Mouse (Mus musculus) liver, embryonic 15.5 days (tissue): ENCODE results near the gene Igsf9. TPM values are rescaled to one million over a fixed set of nuclear protein-coding genes. Genes with fewer than 3 reads are reported as not detected.

Source experiments
- ATAC-seq: fragments of 200-750 bp; cut with Nextera tagmentation; 2 replicates; pipeline ENCODE4 v1.8.0; 2017; ENCODE audit warnings: moderate number of reproducible peaks, mild to moderate bottlenecking, moderate library complexity; ENCODE audit not compliant: insufficient read depth
- H3K27ac ChIP-seq: fragments of 300-500 bp; sonication (generic); replicated peaks from 2 replicates; pipeline ENCODE4 v1.5.1; 2015; ENCODE audit warnings: mild to moderate bottlenecking, inconsistent platforms
- H3K27me3 ChIP-seq: fragments of 300-500 bp; sonication (generic); 2 replicates; pipeline ENCODE4 v1.6.1; 2015; ENCODE audit warnings: mild to moderate bottlenecking, inconsistent platforms
- H3K36me3 ChIP-seq: fragments of 300-500 bp; sonication (generic); replicated peaks from 2 replicates; pipeline ENCODE4 v1.6.1; 2015; ENCODE audit warnings: moderate library complexity, mild to moderate bottlenecking, inconsistent platforms
- H3K4me1 ChIP-seq: fragments of 300-500 bp; sonication (generic); replicated peaks from 2 replicates; pipeline ENCODE4 v1.6.1; 2015; ENCODE audit warnings: inconsistent platforms
- H3K4me2 ChIP-seq: fragments of 300-500 bp; sonication (generic); 2 replicates; pipeline ENCODE4 v1.6.1; 2015; ENCODE audit warnings: moderate library complexity, mild to moderate bottlenecking, inconsistent platforms
- H3K4me3 ChIP-seq: fragments of 300-500 bp; sonication (generic); replicated peaks from 2 replicates; pipeline ENCODE4 v1.5.1; 2015; ENCODE audit warnings: mild to moderate bottlenecking, inconsistent platforms
- H3K9ac ChIP-seq: fragments of 300-500 bp; sonication (generic); 2 replicates; pipeline ENCODE4 v1.6.1; 2015; ENCODE audit warnings: moderate library complexity, mild to moderate bottlenecking, inconsistent platforms
- H3K9me3 ChIP-seq: fragments of 300-500 bp; sonication (generic); replicated peaks from 2 replicates; pipeline ENCODE4 v1.6.1; 2016; ENCODE audit warnings: inconsistent platforms
- WGBS: fragments of 180-500 bp; shearing (Covaris S2); methylation state at CpG from one replicate; pipeline ENCODE4 v1.1.7; 2015; ENCODE audit warnings: mixed read lengths; ENCODE audit not compliant: insufficient replicate concordance; 5-methylcytosine and 5-hydroxymethylcytosine counted together
- polyA plus RNA-seq: library from polyadenylated mRNA; unstranded; fragments of >200 nt; fragmentation: Nextera tagmentation; extraction: Ambion mirVana; gene quantifications from 2 replicates; pipeline ENCODE4 v1.2.1, GENCODE M21; 2015

Igsf9 gene
- polyA plus RNA-seq, 1 experiment from 2014 or later: 1.2 TPM

GRCm38 (mm10) chr1:172520576-172521440 is 39.2 kb downstream of the Igsf9 start, which contains the start of gene Cfap45:
Cfap45 (plus strand) TSS chr1:172520801.
- Histone ChIP-seq H3K4me1 (peaks cover 16% of the 10 kb centered on the region; the same call in 1 of the 2 replicates), H3K27ac (no peak within 1 kb of the TSS), H3K4me3 (peak within 1 kb of the TSS; percentile 31), H3K4me2 (peak within 1 kb of the TSS; percentile 50), H3K36me3 (no peaks in the 10 kb centered on the region), H3K27me3 (peaks cover 24% of the 10 kb centered on the region), H3K9me3 (no peaks in the 10 kb centered on the region), H3K9ac (no peak within 1 kb of the TSS)
- WGBS: 3% methylated on average over 28 of the region's 28 CpGs
- ATAC-seq: peak; percentile 47; the same call in 1 of the 2 replicates

GRCm38 (mm10) chr1:172522524-172522923 is 40.9 kb downstream of the Igsf9 start:
- Histone ChIP-seq H3K9me3 (no peaks in the 10 kb centered on the region), H3K27me3 (peaks cover 41% of the 10 kb centered on the region), H3K4me3 (no peak overlapping the region), H3K36me3 (no peaks in the 10 kb centered on the region), H3K4me1 (peaks cover 19% of the 10 kb centered on the region; the same call in 1 of the 2 replicates), H3K9ac (no peak overlapping the region), H3K4me2 (no peak overlapping the region), H3K27ac (no peak overlapping the region)
- no peak for ATAC-seq
- WGBS: 34% methylated on average over 7 of the region's 7 CpGs

GRCm38 (mm10) chr1:172523699-172524101 is 42.1 kb downstream of the Igsf9 start:
- Histone ChIP-seq H3K9me3 (no peaks in the 10 kb centered on the region), H3K36me3 (no peaks in the 10 kb centered on the region), H3K9ac (no peak overlapping the region), H3K4me3 (no peak overlapping the region), H3K27ac (no peak overlapping the region), H3K27me3 (peaks cover 46% of the 10 kb centered on the region), H3K4me1 (peaks cover 19% of the 10 kb centered on the region; the same call in 1 of the 2 replicates), H3K4me2 (no peak overlapping the region)
- ATAC-seq: no peak
- 48% methylated on average over 12 of the region's 12 CpGs for WGBS

GRCm38 (mm10) chr1:172525027-172525764 is 43.6 kb downstream of the Igsf9 start:
- 14% methylated on average over 15 of the region's 15 CpGs for WGBS
- H3K9ac ChIP-seq: no peak overlapping the region
- no peak overlapping the region for H3K27ac ChIP-seq
- H3K36me3 ChIP-seq: no peaks in the 10 kb centered on the region
- no peak overlapping the region for H3K4me3 ChIP-seq
- no peak for ATAC-seq
- H3K9me3 ChIP-seq: no peaks in the 10 kb centered on the region
- H3K27me3 ChIP-seq: peaks cover 46% of the 10 kb centered on the region
- H3K4me1 ChIP-seq: peaks cover 19% of the 10 kb centered on the region; the same call in 1 of the 2 replicates
- no peak overlapping the region for H3K4me2 ChIP-seq

GRCm38 (mm10) chr1:172525971-172526370 is 44.4 kb downstream of the Igsf9 start:
- H3K4me1 ChIP-seq: peaks cover 14% of the 10 kb centered on the region; the same call in 1 of the 2 replicates
- H3K9me3 ChIP-seq: no peaks in the 10 kb centered on the region
- peaks cover 48% of the 10 kb centered on the region for H3K27me3 ChIP-seq
- H3K4me3 ChIP-seq: no peak overlapping the region
- no peak overlapping the region for H3K27ac ChIP-seq
- no peak overlapping the region for H3K9ac ChIP-seq
- H3K36me3 ChIP-seq: no peaks in the 10 kb centered on the region
- peak overlapping the region; percentile 35 for H3K4me2 ChIP-seq
- 17% methylated on average over 7 of the region's 7 CpGs for WGBS
- ATAC-seq: no peak

DNA sequence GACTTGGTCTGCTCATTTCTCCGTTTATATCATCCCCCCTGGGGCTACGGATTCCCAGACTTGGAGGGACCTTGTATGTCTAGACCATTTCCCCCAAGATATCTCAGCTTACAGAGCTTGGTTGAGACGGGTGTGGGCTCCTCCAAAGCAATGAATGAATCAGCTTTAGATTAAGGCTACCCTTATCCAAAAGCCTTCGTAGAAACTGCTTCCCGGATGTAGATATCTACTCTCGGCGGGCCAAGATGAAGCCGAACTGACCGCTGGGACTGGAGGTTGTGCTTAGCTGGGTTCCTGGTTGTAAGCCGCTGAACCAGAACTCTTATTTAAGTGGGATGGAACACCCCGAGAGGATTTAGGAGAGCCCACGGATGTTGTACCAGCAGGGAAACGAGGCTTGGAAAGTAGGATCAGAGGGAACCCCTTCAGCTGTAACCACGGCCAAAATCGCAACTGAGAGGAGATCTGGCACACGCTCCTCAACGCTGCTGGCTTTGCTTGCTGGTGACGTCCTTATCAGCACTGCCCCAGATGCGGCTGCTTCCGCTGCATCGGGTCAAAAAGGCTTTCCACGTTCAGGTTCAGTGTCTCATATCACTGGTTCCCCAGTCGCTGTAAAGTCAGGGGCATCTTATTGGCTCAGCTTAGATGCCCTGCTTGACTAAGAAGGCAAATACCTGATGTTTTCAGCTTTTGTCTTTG is 44.9 kb downstream of the Igsf9 start:
- no peak overlapping the region for H3K9ac ChIP-seq
- 13% methylated on average over 23 of the region's 23 CpGs for WGBS
- H3K27ac ChIP-seq: no peak overlapping the region
- ATAC-seq: peak; percentile 63; the same call in 1 of the 2 replicates
- H3K27me3 ChIP-seq: peaks cover 51% of the 10 kb centered on the region
- 0 out of 2 replicates have a peak overlapping the region, but pooled peaks have one; percentile 1 for H3K4me3 ChIP-seq
- H3K4me1 ChIP-seq: 0 out of 2 replicates have a peak, but pooled peaks cover 9% of the 10 kb centered on the region
- H3K4me2 ChIP-seq: peak overlapping the region; percentile 35
- H3K9me3 ChIP-seq: no peaks in the 10 kb centered on the region
- H3K36me3 ChIP-seq: no peaks in the 10 kb centered on the region

- H3K9me3 ChIP-seq: no peaks in the 10 kb centered on the region
- no peak overlapping the region for H3K4me2 ChIP-seq
- H3K4me1 ChIP-seq: 0 out of 2 replicates have a peak, but pooled peaks cover 10% of the 10 kb centered on the region
- no peak overlapping the region for H3K4me3 ChIP-seq
- H3K27me3 ChIP-seq: peaks cover 51% of the 10 kb centered on the region
- no peak overlapping the region for H3K9ac ChIP-seq
- ATAC-seq: no peak
- no peak overlapping the region for H3K27ac ChIP-seq
- H3K36me3 ChIP-seq: no peaks in the 10 kb centered on the region
- WGBS: 79% methylated on average over 10 of the region's 10 CpGs
Observed at GRCm38 (mm10) chr1:172527431-172527830, 45.8 kb downstream of the Igsf9 start.

DNA sequence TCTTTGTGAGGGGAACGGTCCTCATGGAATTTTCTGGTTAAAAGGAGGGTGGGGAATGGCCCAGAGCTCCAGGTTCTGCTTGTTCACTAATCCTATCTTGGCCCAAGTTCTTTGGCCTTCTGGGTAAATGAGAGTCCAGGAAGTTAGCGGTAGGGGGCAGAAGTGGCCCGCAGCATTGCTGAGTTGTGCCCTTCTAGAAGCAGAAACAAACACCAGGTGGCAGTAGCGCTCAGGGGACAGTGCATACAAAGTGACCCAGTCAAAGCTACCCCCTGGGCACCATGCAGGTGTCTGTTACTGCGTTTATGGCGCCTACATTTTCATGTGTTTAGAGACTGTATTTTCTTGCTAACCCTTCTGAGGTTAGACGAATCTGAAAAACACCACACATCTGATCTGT is 47.1 kb downstream of the Igsf9 start:
- Histone ChIP-seq H3K27ac (no peak overlapping the region), H3K9me3 (no peaks in the 10 kb centered on the region), H3K9ac (no peak overlapping the region), H3K27me3 (peaks cover 63% of the 10 kb centered on the region), H3K4me1 (peaks cover 13% of the 10 kb centered on the region; the same call in 1 of the 2 replicates), H3K4me2 (no peak overlapping the region), H3K4me3 (no peak overlapping the region), H3K36me3 (no peaks in the 10 kb centered on the region)
- 3% methylated on average over 7 of the region's 7 CpGs for WGBS
- ATAC-seq: no peak

- peaks cover 55% of the 10 kb centered on the region for H3K27me3 ChIP-seq
- no peak overlapping the region for H3K4me3 ChIP-seq
- H3K36me3 ChIP-seq: no peaks in the 10 kb centered on the region
- peaks cover 8% of the 10 kb centered on the region; the same call in 1 of the 2 replicates for H3K4me1 ChIP-seq
- no peak for ATAC-seq
- H3K9ac ChIP-seq: no peak overlapping the region
- WGBS: 44% methylated on average over 8 of the region's 8 CpGs
- H3K9me3 ChIP-seq: no peaks in the 10 kb centered on the region
- H3K4me2 ChIP-seq: no peak overlapping the region
- H3K27ac ChIP-seq: no peak overlapping the region
Observed at GRCm38 (mm10) chr1:172530544-172531220, 49.1 kb downstream of the Igsf9 start.

DNA sequence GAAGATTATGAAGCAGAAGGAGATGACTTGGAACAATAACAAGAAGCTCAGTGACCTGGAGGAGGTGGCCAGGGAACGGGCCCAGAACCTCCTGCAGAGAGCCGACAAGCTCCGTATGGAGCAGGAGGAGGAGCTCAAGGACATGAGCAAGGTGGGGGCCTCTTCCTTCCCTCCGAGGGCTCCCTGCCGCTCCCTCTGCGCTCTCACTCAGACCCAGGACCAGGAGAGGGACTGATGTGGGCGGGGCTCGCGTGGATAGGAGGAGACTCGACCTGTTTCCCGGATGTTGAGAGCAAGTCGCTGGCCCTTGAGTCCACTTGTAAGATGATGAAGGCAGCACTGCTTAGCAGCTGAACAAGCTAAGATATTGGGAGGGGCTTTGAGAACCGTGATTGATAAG is 51.0 kb downstream of the Igsf9 start:
- no peak overlapping the region for H3K4me2 ChIP-seq
- H3K9ac ChIP-seq: no peak overlapping the region
- 4% methylated on average over 13 of the region's 13 CpGs for WGBS
- H3K36me3 ChIP-seq: no peaks in the 10 kb centered on the region
- no peak overlapping the region for H3K27ac ChIP-seq
- no peaks in the 10 kb centered on the region for H3K9me3 ChIP-seq
- ATAC-seq: no peak
- peaks cover 3% of the 10 kb centered on the region; the same call in 1 of the 2 replicates for H3K4me1 ChIP-seq
- H3K27me3 ChIP-seq: peaks cover 36% of the 10 kb centered on the region
- no peak overlapping the region for H3K4me3 ChIP-seq
